Mouse (Mus musculus) small intestine, adult 2 months (tissue): ENCODE measurements at regions not wholly inside any gene's neighbourhood (a gene's known extent, or its start where the extent isn't known, plus 50 kb on each side); places are given as distances from the start of the nearest gene placed in this dataset.

ENCODE experiments used
- CTCF ChIP-seq: fragments of 200-500 bp; IDR thresholded peaks from 2 replicates; pipeline ENCODE4 v1.5.1; 2012; ENCODE audit warnings: low read depth, mild to moderate bottlenecking, control low read depth, inconsistent platforms, low read length, moderate library complexity, mixed read lengths; ENCODE audit not compliant: insufficient replicate concordance, insufficient read length; ENCODE audit errors: extremely low read depth
- POLR2A ChIP-seq: fragments of 200-500 bp; IDR thresholded peaks from 2 replicates; pipeline ENCODE4 v1.6.1; 2012; ENCODE audit warnings: low read depth, mild to moderate bottlenecking, control low read depth, inconsistent platforms, low read length, moderate library complexity

DNA sequence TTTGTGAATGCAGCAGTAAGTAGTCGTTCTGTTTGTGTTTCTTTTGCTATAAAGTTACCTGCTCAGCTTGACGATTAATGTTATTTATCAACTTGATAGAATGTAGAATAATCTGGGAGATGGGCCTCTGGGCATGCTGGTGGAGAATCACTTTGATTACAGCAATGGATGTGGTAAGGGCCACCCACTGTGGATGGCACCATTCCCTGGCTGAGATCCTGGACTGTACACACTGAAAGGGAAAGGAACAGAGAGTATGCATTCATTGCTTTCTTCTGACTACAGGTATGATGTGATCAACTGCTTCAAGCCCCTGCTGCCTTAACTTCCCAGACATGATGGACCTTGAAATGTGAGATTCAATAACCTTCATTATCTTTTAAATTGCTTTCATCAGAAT, 299.8 kb upstream of the Bmp2 start:
- no peak for TF ChIP-seq POLR2A
- no peak for TF ChIP-seq CTCF
